Comparison of ENCODE assay signal across 8 mouse cellular contexts in the genomic region with DNA sequence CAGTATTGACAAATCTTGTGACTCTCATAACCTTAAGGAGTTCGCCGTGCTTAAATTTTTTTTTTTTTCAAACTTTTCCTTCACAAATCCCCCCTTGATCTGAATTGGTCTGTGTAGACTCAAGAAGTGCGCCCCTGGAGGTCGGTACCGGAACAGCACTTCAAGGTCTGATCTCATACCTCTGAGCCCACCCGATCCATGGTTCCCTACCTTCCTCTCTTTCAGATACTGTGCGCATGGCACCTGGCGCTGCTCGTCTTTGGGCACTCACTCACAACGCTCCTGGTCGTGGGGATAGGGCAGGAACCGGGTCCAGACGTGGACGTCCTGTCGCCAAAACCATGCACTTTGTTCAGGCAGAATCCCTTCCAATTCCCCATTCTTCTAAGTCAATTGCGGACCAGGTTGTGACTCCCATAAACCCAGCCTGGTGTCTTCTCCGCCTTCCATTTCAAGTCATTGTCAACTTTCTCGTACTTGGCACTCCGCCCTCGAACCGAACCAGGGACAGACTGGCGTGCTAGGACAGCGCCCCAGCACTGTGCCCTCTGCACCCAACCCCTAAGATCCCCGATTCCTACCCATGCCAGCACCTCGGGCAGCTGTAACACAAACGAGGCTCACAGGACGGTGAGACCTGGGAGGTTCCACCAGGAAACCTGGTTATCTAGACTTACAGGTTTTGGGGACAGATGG. TPM values are rescaled to one million over a fixed set of nuclear protein-coding genes. Genes with fewer than 3 reads are reported as not detected.
DNase-seq lines count a peak whose midpoint lies in the region; ATAC-seq and TF ChIP-seq lines count a peak whose summit lies in the region.

No protein-coding gene starts in this region.

- ATAC-seq in erythroid progenitor cell, adult 5-6 weeks (replicated peaks; ENCODE audit: low FRiP score, poor library complexity, severe bottlenecking) = peak; percentile 61; the same call in 1 of the 2 replicates
- ATAC-seq in heart, postnatal 0 days (ENCODE audit: insufficient read depth, low read depth) = no peak

- H3K27ac ChIP-seq in brown adipose tissue, adult 24 weeks (replicated peaks; ENCODE audit: low read depth, low read length) = no peak overlapping the region
- no peak overlapping the region for H3K27ac ChIP-seq in heart, postnatal 0 days (ENCODE audit: low read depth)

- H3K9ac ChIP-seq in heart, postnatal 0 days (replicated peaks; ENCODE audit: low read depth, low read length) = no peak overlapping the region

- H3K4me2 ChIP-seq in heart, postnatal 0 days (ENCODE audit: low read depth, low read length) = peak overlapping the region; percentile 51

- peak; percentile 52 for TF ChIP-seq CTCF in heart, postnatal 0 days (IDR thresholded peaks at IDR 0.05; ENCODE audit: low read depth)

- H3K4me1 ChIP-seq in brown adipose tissue, adult 24 weeks (ENCODE audit: control insufficient read depth, insufficient read depth, insufficient read length, low read length) = no peaks in the 10 kb centered on the region
- H3K4me1 ChIP-seq in heart, postnatal 0 days (ENCODE audit: control insufficient read depth, insufficient read depth) = peaks cover 7% of the 10 kb centered on the region

- H3K4me3 ChIP-seq in brown adipose tissue, adult 24 weeks (ENCODE audit: insufficient read depth, low read depth, low read length) = peak overlapping the region; percentile 36
- peak overlapping the region; percentile 25 for H3K4me3 ChIP-seq in heart, postnatal 0 days (ENCODE audit: low read depth, low read length)

- WGBS in heart, postnatal 0 days = 2% methylated on average over 27 of the region's 27 CpGs

- H3K9me3 ChIP-seq in heart, postnatal 0 days (replicated peaks; ENCODE audit: control insufficient read depth, low read length) = no peaks in the 10 kb centered on the region

- DNase-seq in MEL-GATA-1-ER (ENCODE audit: extremely low read depth, low read depth) = peak; percentile 27
- peak; percentile 31 for DNase-seq in heart, postnatal 0 days (ENCODE audit: low spot score)
- peak; percentile 42 to 85 for DNase-seq in kidney, postnatal 36 days
- DNase-seq in lung, postnatal 4 days = peak; percentile 54 to 64
- peak; percentile 53 to 73 for DNase-seq in right cerebral cortex, postnatal 10 days (ENCODE audit: low spot score in 2 of 2)
- DNase-seq in Muller cell, postnatal 12 days (ENCODE audit: inconsistent ontology term) = no peak

- no peak for TF ChIP-seq EP300 in heart, postnatal 0 days (IDR thresholded peaks at IDR 0.05; ENCODE audit: low read depth)

- no peaks in the 10 kb centered on the region for H3K36me3 ChIP-seq in heart, postnatal 0 days (replicated peaks; ENCODE audit: control insufficient read depth, insufficient read depth, low read length)

- peaks cover 71% of the 10 kb centered on the region for H3K27me3 ChIP-seq in heart, postnatal 0 days (ENCODE audit: control insufficient read depth, insufficient read depth, low read length)

RNA-seq across cellular contexts. Expression of gene Duoxa1, which starts 0.7 kb away (rescaled TPM):
- polyA plus RNA-seq in brown adipose tissue, adult 24 weeks (2012; ENCODE audit: insufficient read depth, insufficient read length, missing spikeins) = 0.67 TPM in 1 of 2 replicates, not detected in the other
- total RNA-seq in erythroid progenitor cell, adult 5-6 weeks (2015; ENCODE audit: low replicate concordance) = not detected in 2 replicates
- total RNA-seq in erythroid progenitor cell, adult 5-6 weeks (2017; ENCODE audit: low replicate concordance) = not detected in 2 replicates
- not detected in 2 replicates for total RNA-seq in heart, postnatal 0 days (2014; rRNA removed; ENCODE audit: low replicate concordance)
- polyA plus RNA-seq in heart, postnatal 0 days (2015; fragmentation: Nextera tagmentation; extraction: Ambion mirVana) = not detected in 2 replicates

RNA-seq across cellular contexts. Expression of gene Duox1, which starts 2.6 kb away (rescaled TPM):
- not detected in 2 replicates for polyA plus RNA-seq in brown adipose tissue, adult 24 weeks (2012; ENCODE audit: insufficient read depth, insufficient read length, missing spikeins)
- total RNA-seq in erythroid progenitor cell, adult 5-6 weeks (2015; ENCODE audit: low replicate concordance) = not detected in 2 replicates
- total RNA-seq in erythroid progenitor cell, adult 5-6 weeks (2017; ENCODE audit: low replicate concordance) = not detected in 2 replicates
- total RNA-seq in heart, postnatal 0 days (2014; rRNA removed; ENCODE audit: low replicate concordance) = not detected in 2 replicates
- polyA plus RNA-seq in heart, postnatal 0 days (2015; fragmentation: Nextera tagmentation; extraction: Ambion mirVana) = not detected in 2 replicates

RNA-seq across cellular contexts. Expression of gene Duoxa2, which starts 14.2 kb away (rescaled TPM):
- not detected in 2 replicates for polyA plus RNA-seq in brown adipose tissue, adult 24 weeks (2012; ENCODE audit: insufficient read depth, insufficient read length, missing spikeins)
- total RNA-seq in erythroid progenitor cell, adult 5-6 weeks (2015; ENCODE audit: low replicate concordance) = not detected in 2 replicates
- not detected in 2 replicates for total RNA-seq in erythroid progenitor cell, adult 5-6 weeks (2017; ENCODE audit: low replicate concordance)
- not detected in 2 replicates for total RNA-seq in heart, postnatal 0 days (2014; rRNA removed; ENCODE audit: low replicate concordance)
- polyA plus RNA-seq in heart, postnatal 0 days (2015; fragmentation: Nextera tagmentation; extraction: Ambion mirVana) = 0.10 and 0.19 TPM in 2 replicates

RNA-seq across cellular contexts. Expression of gene Duox2, which starts 14.6 kb away (rescaled TPM):
- polyA plus RNA-seq in brown adipose tissue, adult 24 weeks (2012; ENCODE audit: insufficient read depth, insufficient read length, missing spikeins) = not detected in 2 replicates
- not detected in 2 replicates for total RNA-seq in erythroid progenitor cell, adult 5-6 weeks (2015; ENCODE audit: low replicate concordance)
- not detected in 2 replicates for total RNA-seq in erythroid progenitor cell, adult 5-6 weeks (2017; ENCODE audit: low replicate concordance)
- 0.04 and 3.7 TPM in 2 replicates for total RNA-seq in heart, postnatal 0 days (2014; rRNA removed; ENCODE audit: low replicate concordance)
- polyA plus RNA-seq in heart, postnatal 0 days (2015; fragmentation: Nextera tagmentation; extraction: Ambion mirVana) = 0.08 and 0.23 TPM in 2 replicates

RNA-seq across cellular contexts. Expression of gene Shf, which starts 56.1 kb away (rescaled TPM):
- 3.1 and 4.5 TPM in 2 replicates for polyA plus RNA-seq in brown adipose tissue, adult 24 weeks (2012; ENCODE audit: insufficient read depth, insufficient read length, missing spikeins)
- 11.3 and 15.1 TPM in 2 replicates for total RNA-seq in erythroid progenitor cell, adult 5-6 weeks (2015; ENCODE audit: low replicate concordance)
- 9.0 and 22.3 TPM in 2 replicates for total RNA-seq in erythroid progenitor cell, adult 5-6 weeks (2017; ENCODE audit: low replicate concordance)
- total RNA-seq in heart, postnatal 0 days (2014; rRNA removed; ENCODE audit: low replicate concordance) = 9.1 and 27.0 TPM in 2 replicates
- 1.1 and 1.3 TPM in 2 replicates for polyA plus RNA-seq in heart, postnatal 0 days (2015; fragmentation: Nextera tagmentation; extraction: Ambion mirVana)
